Mouse (Mus musculus): ENCODE measurements around the gene Bcl2l12. TPM values are rescaled to one million over a fixed set of nuclear protein-coding genes. Genes with fewer than 3 reads are reported as not detected.

Bcl2l12 gene
- total RNA-seq (2023) = 10 to 100 TPM; 18.5 to 30.8 TPM

GRCm38 (mm10) chr7:44998501-44998955 is at the start of gene Bcl2l12:
Bcl2l12 (minus strand) TSS chr7:44998712.

GRCm38 (mm10) chr7:45017242-45018061 is 18.9 kb upstream of the Bcl2l12 start, which contains the start of gene Rras:
Rras (plus strand) TSS chr7:45017961.

GRCm38 (mm10) chr7:45015957-45016612 is 17.6 kb upstream of the Bcl2l12 start, which contains the start of gene Scaf1:
Scaf1 (minus strand) TSS chr7:45016363.

GRCm38 (mm10) chr7:44997231-44997939 is 1.1 kb downstream of the Bcl2l12 start, which contains the start of gene Irf3:
Irf3 (plus strand) TSS chr7:44997648.

GRCm38 (mm10) chr7:44986192-44986878 is 12.2 kb downstream of the Bcl2l12 start, which contains the start of gene Prmt1:
Prmt1 (minus strand) TSS chr7:44986568.

GRCm38 (mm10) chr7:44974383-44975116 is 24.0 kb downstream of the Bcl2l12 start, which contains the start of gene Cpt1c:
Cpt1c (minus strand) TSS chr7:44974851.

GRCm38 (mm10) chr7:44942904-44943303 is 55.6 kb downstream of the Bcl2l12 start, which contains the start of gene Tsks:
Tsks (plus strand) TSS chr7:44943204.

Other genes with a start within 250 kb of the Bcl2l12 start
- under 1 TPM; 0.93 to 0.98 TPM for gene Zfp473, start 247.7 kb downstream of the Bcl2l12 start, total RNA-seq (2023)
- gene Nup62, start 182.6 kb downstream of the Bcl2l12 start, total RNA-seq (2023) = 10 to 100 TPM; 42.6 to 50.5 TPM
- 1 to 10 TPM; 1.4 to 1.9 TPM for gene Il4i1, start 182.3 kb downstream of the Bcl2l12 start, total RNA-seq (2023)
- gene Atf5, start 182.1 kb downstream of the Bcl2l12 start, total RNA-seq (2023) = 1 to 10 TPM; 4.9 to 5.0 TPM
- gene Akt1s1, start 149.7 kb downstream of the Bcl2l12 start, total RNA-seq (2023) = 10 to 100 TPM; 37.4 to 39.4 TPM
- 100 to 1,000 TPM in 1 of 2 experiments, 10 to 100 TPM in 1; 89.9 to 108 TPM for gene Tbc1d17, start 149.6 kb downstream of the Bcl2l12 start, total RNA-seq (2023)
- 10 to 100 TPM; 54.4 to 59.2 TPM for gene Pnkp, start 141.6 kb downstream of the Bcl2l12 start, total RNA-seq (2023)
- 10 to 100 TPM; 24.2 to 25.2 TPM for gene Ptov1, start 128.9 kb downstream of the Bcl2l12 start, total RNA-seq (2023)
- 10 to 100 TPM; 67.2 to 73.6 TPM for gene Med25, start 106.0 kb downstream of the Bcl2l12 start, total RNA-seq (2023)
- 10 to 100 TPM; 23.6 to 24.2 TPM for gene Fuz, start 102.6 kb downstream of the Bcl2l12 start, total RNA-seq (2023)
- gene Ap2a1, start 69.2 kb downstream of the Bcl2l12 start, total RNA-seq (2023) = 10 to 100 TPM; 80.0 to 86.8 TPM
- not detected for gene Tsks, start 55.5 kb downstream of the Bcl2l12 start, total RNA-seq (2023)
- under 1 TPM; 0.61 to 0.80 TPM for gene Cpt1c, start 23.9 kb downstream of the Bcl2l12 start, total RNA-seq (2023)
- gene Prmt1, start 12.1 kb downstream of the Bcl2l12 start, total RNA-seq (2023) = 100 to 1,000 TPM; 143 to 165 TPM
- gene Irf3, start 1.1 kb downstream of the Bcl2l12 start, total RNA-seq (2023) = 100 to 1,000 TPM; 138 to 172 TPM
- gene Scaf1, start 17.7 kb upstream of the Bcl2l12 start, total RNA-seq (2023) = 10 to 100 TPM; 81.3 to 91.5 TPM
- gene Rras, start 19.2 kb upstream of the Bcl2l12 start, total RNA-seq (2023) = 10 to 100 TPM; 10.5 to 10.9 TPM
- gene Prr12, start 54.2 kb upstream of the Bcl2l12 start, total RNA-seq (2023) = 10 to 100 TPM; 76.8 to 78.7 TPM
- 10 to 100 TPM; 65.9 to 68.4 TPM for gene Nosip, start 63.7 kb upstream of the Bcl2l12 start, total RNA-seq (2023)
- gene Prrg2, start 64.0 kb upstream of the Bcl2l12 start, total RNA-seq (2023) = 1 to 10 TPM; 1.4 to 1.5 TPM
- 10 to 100 TPM; 16.3 to 23.6 TPM for gene Rcn3, start 93.5 kb upstream of the Bcl2l12 start, total RNA-seq (2023)
- gene Fcgrt, start 105.1 kb upstream of the Bcl2l12 start, total RNA-seq (2023) = 10 to 100 TPM; 28.0 to 35.1 TPM
- gene Rps11, start 125.7 kb upstream of the Bcl2l12 start, total RNA-seq (2023) = 1,000 to 10,000 TPM; 3,284 to 3,343 TPM
- 1,000 to 10,000 TPM; 5,708 to 6,154 TPM for gene Rpl13a, start 130.0 kb upstream of the Bcl2l12 start, total RNA-seq (2023)
- not detected for gene Gm45713, start 137.5 kb upstream of the Bcl2l12 start, total RNA-seq (2023)
- gene Flt3l, start 137.7 kb upstream of the Bcl2l12 start, total RNA-seq (2023) = 100 to 1,000 TPM; 236 to 250 TPM
- 10 to 100 TPM; 30.3 to 44.8 TPM for gene Pih1d1, start 155.6 kb upstream of the Bcl2l12 start, total RNA-seq (2023)
- gene Aldh16a1, start 155.9 kb upstream of the Bcl2l12 start, total RNA-seq (2023) = 10 to 100 TPM; 55.0 to 58.1 TPM
- under 1 TPM in 1 of 2 experiments, not detected in 1; 0.30 TPM for gene Slc17a7, start 165.2 kb upstream of the Bcl2l12 start, total RNA-seq (2023)
- gene Gfy, start 180.9 kb upstream of the Bcl2l12 start, total RNA-seq (2023) = not detected
- not detected for gene Pth2, start 182.3 kb upstream of the Bcl2l12 start, total RNA-seq (2023)
- gene Ccdc155, start 206.2 kb upstream of the Bcl2l12 start, total RNA-seq (2023) = not detected
- 1 to 10 TPM in 1 of 2 experiments, under 1 TPM in 1; 0.83 to 1.0 TPM for gene Dkkl1, start 213.4 kb upstream of the Bcl2l12 start, total RNA-seq (2023)
- not detected for gene Tead2, start 217.0 kb upstream of the Bcl2l12 start, total RNA-seq (2023)
- gene Cd37, start 240.4 kb upstream of the Bcl2l12 start, total RNA-seq (2023) = 100 to 1,000 TPM; 270 to 288 TPM
- not detected for gene Slc6a16, start 242.4 kb upstream of the Bcl2l12 start, total RNA-seq (2023)

Data from T-cell, adult 66 days (primary cell).